Mouse (Mus musculus) liver, adult (tissue): ENCODE data around the gene Clmn.
A peak's percentile ranks its signal among the peaks of the same experiment; 100 is the strongest.

ENCODE experiments used
- GATA4 ChIP-seq: IDR thresholded peaks from 2 replicates; pipeline ENCODE4 v1.6.1; 2014; ENCODE audit warnings: mild to moderate bottlenecking, low read length; ENCODE audit not compliant: insufficient replicate concordance

Clmn gene

GRCm38 (mm10) chr12:104854826-104855225 lies 10.1 kb downstream of the Clmn start:
- TF ChIP-seq GATA4: no peak

DNA sequence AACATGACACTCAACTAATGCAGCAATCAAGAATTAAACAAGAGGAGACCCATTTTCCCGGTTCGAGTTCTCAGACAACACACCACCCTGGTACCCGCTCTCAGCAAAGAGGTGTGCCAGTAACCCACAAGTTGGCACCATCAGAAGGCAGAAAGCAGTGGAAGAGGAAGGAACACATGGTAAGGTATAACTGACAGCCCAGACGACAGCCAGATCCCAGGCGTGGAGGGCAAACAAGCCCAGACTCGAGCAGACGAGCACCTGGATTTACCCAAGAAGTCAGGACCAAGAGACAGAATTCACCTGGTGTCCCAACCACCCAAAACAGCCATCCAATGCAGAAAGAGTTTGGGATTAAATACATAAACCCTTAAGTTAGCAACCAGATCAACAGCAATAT lies 11.5 kb downstream of the Clmn start:
- TF ChIP-seq GATA4: no peak

DNA sequence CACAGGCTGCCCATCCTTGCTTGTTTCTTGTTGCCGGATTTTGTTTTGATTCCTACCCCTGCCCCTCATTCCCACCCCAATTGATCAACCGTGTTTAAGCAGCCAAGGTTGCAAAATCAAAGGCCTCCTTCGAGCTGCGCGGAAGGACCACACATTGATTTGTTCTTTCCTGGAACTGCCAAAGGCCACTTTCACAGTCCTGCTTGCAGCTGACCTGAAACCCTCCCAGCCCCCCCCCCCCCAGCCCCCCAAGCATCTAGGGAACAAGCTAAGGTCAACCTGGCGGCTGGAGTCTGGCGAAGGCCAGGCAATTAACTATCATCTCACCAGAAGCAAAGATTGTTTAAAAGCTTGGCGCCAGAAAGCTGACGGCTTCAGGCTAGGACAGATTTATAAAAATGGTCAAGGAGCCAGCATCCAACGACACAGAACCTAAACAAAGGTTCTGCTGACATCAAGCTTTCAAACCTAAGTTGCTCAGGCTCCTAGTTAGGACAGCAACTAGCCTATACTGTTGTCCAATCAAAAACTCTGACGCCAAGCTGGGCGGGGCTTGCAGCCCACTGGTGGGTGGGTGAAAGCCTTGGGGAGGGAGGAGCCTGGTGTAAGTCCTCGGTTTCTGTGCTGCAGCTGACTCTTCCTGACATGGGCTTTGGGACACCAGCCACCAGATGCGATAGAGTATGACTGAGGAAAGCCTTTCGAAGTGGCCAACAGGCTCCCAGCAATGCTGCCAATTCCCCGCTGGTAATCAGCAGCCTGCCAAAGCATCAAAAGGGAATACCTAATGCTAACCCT lies 13.0 kb downstream of the Clmn start:
- no peak for TF ChIP-seq GATA4

GRCm38 (mm10) chr12:104850119-104850518 lies 14.8 kb downstream of the Clmn start:
- peak; percentile 51; the same call in 1 of the 2 replicates for TF ChIP-seq GATA4

- TF ChIP-seq GATA4: no peak
These were observed 16.2 kb downstream of the Clmn start for GRCm38 (mm10) chr12:104848667-104849066.

- no peak for TF ChIP-seq GATA4
These were observed 17.6 kb downstream of the Clmn start for GRCm38 (mm10) chr12:104847227-104847626.

- TF ChIP-seq GATA4: no peak
These were observed 19.2 kb downstream of the Clmn start for GRCm38 (mm10) chr12:104845707-104846106.

- TF ChIP-seq GATA4: no peak
These were observed 19.9 kb downstream of the Clmn start for GRCm38 (mm10) chr12:104844989-104845388.

DNA sequence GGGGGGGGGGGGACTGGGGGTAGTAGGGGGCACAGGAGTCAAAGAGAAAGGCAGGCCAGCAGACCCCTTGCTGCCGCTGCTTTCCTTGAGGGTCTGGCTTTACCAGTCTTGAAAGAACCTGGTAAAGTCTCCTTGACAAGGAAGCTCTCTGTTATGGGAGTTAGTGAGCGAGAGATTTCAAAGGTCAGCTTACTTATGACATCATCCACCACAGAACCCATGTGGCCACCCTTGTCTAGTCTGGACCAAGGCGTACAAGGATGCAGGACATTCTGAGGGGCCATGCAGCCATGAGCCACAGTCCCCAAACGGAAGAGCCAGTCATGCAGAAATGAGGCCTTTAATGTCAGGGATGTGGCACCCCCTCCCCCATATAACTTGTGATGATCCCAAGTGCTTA lies 20.6 kb downstream of the Clmn start:
- no peak for TF ChIP-seq GATA4

- no peak for TF ChIP-seq GATA4
These were observed 23.6 kb downstream of the Clmn start for GRCm38 (mm10) chr12:104841256-104841655.

DNA sequence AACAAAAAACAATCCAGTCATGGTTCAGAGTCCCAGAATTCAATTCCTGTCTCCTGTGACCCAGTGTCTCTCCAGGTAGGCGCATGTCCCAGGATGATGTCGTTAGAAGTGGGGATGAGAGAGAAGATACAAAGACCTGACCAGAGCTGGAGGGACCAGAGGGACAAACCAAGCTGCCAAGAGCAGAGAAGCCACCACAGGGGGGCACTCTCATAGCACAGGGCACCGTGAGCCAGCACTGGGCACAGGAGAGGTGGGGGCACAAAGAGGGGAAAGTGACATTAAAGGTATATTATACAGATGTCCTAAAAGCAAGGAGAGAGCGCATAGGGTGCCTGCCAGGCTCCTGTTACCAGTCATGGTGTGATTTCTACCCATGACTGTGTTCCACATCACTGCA lies 25.9 kb downstream of the Clmn start:
- TF ChIP-seq GATA4: no peak

GRCm38 (mm10) chr12:104838462-104838861 lies 26.4 kb downstream of the Clmn start:
- TF ChIP-seq GATA4: no peak

- no peak for TF ChIP-seq GATA4
These were observed 26.9 kb downstream of the Clmn start for GRCm38 (mm10) chr12:104837957-104838401.

DNA sequence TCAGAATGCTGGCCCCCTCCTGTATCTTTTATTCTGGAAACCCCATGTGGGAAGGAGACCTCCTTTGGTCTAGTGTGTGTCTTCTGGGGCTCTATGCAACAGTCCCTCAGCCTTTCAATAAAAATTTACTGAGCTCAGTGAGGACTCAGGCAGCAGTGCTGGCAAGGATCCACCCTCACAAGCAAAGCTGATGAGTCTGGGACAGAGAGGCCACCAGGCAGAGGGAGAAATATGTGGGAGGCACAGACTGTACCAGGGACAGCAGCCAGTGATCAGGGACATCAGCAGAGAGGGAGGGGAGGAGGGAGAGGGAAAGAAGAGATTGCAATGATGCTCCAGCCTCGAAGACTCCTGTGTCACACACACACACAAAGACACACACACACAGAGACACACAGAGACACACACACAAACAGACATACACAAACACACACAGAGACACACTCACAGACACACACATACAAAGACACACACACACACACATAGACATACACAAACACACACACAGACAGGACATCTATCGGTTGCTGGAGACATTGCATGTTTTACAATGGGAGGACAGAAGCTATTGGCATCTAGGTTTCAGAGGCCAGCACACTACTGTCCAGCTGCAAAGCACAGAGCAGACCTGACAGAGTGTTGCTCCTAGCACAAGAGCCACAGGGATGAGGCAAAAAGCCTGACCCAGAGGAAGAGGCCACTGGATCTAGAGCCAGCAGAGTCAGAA lies 27.6 kb downstream of the Clmn start:
- TF ChIP-seq GATA4: no peak

DNA sequence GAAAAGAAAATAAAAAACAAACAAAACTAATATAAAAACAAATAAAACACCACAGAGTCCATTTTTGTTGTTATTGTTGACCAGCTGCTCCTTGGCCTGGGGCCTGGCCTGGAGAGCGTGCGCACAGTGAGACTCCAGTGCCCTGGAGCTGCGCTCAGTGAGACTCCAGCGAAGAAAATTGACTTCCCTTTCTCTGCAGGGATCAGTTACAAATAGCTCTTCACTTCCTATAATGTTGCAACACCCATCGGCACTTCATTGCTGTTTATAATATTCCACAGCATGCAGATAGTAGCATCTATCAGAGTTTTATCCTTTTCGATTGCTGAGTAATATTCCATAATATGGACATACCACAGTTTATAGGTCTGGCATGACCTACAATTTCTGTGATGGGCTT lies 28.6 kb downstream of the Clmn start:
- TF ChIP-seq GATA4: no peak

DNA sequence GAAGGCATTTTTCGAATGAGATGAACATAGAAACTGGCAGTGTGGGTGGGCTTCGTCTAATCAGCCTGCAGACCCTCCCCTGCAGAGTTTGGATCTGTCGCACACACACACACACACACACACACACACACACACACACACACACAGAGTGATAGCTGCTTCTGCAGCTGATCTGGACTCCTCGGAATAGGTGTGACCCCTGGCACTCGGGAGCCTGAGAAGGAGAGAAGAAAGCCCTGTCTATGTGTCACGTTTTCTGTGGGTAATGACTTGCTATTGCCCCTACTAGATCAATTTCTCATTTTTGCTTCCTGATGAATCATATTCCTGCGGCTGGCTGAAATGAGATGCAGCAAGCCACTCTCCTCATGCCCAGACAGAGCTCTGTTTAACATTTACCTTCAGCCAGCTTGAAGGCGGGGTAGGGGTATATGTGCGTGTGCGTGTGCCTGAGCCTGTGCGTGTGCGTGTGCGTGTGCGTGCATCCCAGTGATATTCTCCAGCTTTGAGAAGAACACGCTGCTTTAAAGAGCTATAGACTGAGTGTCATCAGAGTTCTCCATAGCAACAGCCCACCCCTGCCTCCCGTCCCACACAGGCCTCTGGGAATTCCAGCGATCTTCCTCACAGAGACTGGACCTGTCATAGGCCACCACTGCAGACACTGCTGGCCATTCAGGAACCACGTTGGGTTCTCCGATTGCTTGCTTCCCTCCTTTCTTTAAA lies 29.3 kb downstream of the Clmn start:
- TF ChIP-seq GATA4: no peak
